Mouse (Mus musculus) embryonic facial prominence, embryonic 11.5 days (tissue): ENCODE measurements around the gene Sun5. TPM values are rescaled to one million over a fixed set of nuclear protein-coding genes. Genes with fewer than 3 reads are reported as not detected.

ENCODE experiments used
- ATAC-seq: fragments of 200-750 bp; cut with Nextera tagmentation; replicated peaks from 2 replicates; pipeline ENCODE4 v1.8.0; 2017; ENCODE audit warnings: low read depth; ENCODE audit not compliant: insufficient number of reproducible peaks, low FRiP score, low TSS enrichment
- DNase-seq: peaks from one replicate; pipeline ENCODE4 v3.0.0-alpha.2; 2015; ENCODE audit warnings: low spot score
- H3K27ac ChIP-seq: fragments of 300-500 bp; sonication (generic); replicated peaks from 2 replicates; pipeline ENCODE4 v1.5.1; 2014; ENCODE audit warnings: mild to moderate bottlenecking, low read depth, low read length, control low read depth
- H3K27me3 ChIP-seq: fragments of 300-500 bp; sonication (generic); 2 replicates; pipeline ENCODE4 v1.6.1; 2014; ENCODE audit warnings: mild to moderate bottlenecking, low read length, moderate library complexity, mixed read lengths; ENCODE audit not compliant: control insufficient read depth, insufficient read depth
- H3K36me3 ChIP-seq: fragments of 300-500 bp; sonication (generic); replicated peaks from 2 replicates; pipeline ENCODE4 v1.6.1; 2014; ENCODE audit warnings: low read depth, mild to moderate bottlenecking, low read length, moderate library complexity, mixed read lengths; ENCODE audit not compliant: control insufficient read depth, insufficient read depth
- H3K4me1 ChIP-seq: fragments of 300-500 bp; sonication (generic); 2 replicates; pipeline ENCODE4 v1.6.1; 2014; ENCODE audit warnings: low read length, mixed read lengths; ENCODE audit not compliant: control insufficient read depth, insufficient read depth
- H3K4me2 ChIP-seq: fragments of 300-500 bp; sonication (generic); 2 replicates; pipeline ENCODE4 v1.6.1; 2014; ENCODE audit warnings: low read depth, mild to moderate bottlenecking, control low read depth, low read length, moderate library complexity
- H3K4me3 ChIP-seq: fragments of 300-500 bp; sonication (generic); 2 replicates; pipeline ENCODE4 v1.5.1; 2014; ENCODE audit warnings: low read depth, low read length, control low read depth
- H3K9ac ChIP-seq: fragments of 300-500 bp; sonication (generic); replicated peaks from 2 replicates; pipeline ENCODE4 v1.6.1; 2014; ENCODE audit warnings: mild to moderate bottlenecking, control low read depth, low read length
- H3K9me3 ChIP-seq: fragments of 300-500 bp; sonication (generic); replicated peaks from 2 replicates; pipeline ENCODE4 v1.6.1; 2016; ENCODE audit warnings: mild to moderate bottlenecking, low read length, inconsistent platforms, mixed read lengths; ENCODE audit not compliant: control insufficient read depth
- WGBS: fragments of 180-500 bp; shearing (Covaris S2); extraction: QIAGEN DNeasy Blood & Tissue Kit; methylation state at CpG from one replicate; pipeline ENCODE4 v1.1.7; 2014; 5-methylcytosine and 5-hydroxymethylcytosine counted together
- polyA plus RNA-seq: library from polyadenylated mRNA; unstranded; fragments of >200 nt; fragmentation: Nextera tagmentation; extraction: Ambion mirVana; gene quantifications from 2 replicates; pipeline ENCODE4 v1.2.1, GENCODE M21; 2014

Sun5 gene
- polyA plus RNA-seq, 1 experiment from 2014 or later, result not detected

DNA sequence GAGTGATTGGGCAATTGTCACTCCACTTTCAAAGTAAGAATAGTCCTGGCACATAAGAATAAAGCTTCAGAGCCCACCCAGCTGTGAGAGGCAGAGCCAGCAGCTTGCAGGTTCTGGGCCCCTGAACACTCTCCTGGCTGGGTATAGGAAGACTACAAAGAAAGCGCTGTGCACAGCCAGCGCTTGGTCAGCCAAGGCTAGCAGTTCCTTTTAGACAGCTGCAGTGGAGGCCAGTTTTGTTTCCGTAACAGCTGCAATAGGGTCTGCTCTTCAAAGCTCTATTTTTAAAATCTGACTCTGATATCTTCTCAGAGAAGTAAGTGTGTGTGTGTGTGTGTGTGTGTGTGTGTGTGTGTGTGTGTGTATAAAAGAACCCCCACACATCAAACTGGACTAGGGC lies 8.9 kb downstream of the Sun5 start:
- DNase-seq, result no peak
- no peaks in the 10 kb centered on the region for H3K27me3 ChIP-seq
- H3K9me3 ChIP-seq, result no peaks in the 10 kb centered on the region
- H3K4me2 ChIP-seq, result no peak overlapping the region
- no peak overlapping the region for H3K27ac ChIP-seq
- 88% methylated on average over 3 of the region's 3 CpGs for WGBS
- no peak overlapping the region for H3K4me3 ChIP-seq
- H3K4me1 ChIP-seq, result no peaks in the 10 kb centered on the region
- no peak for ATAC-seq
- no peak overlapping the region for H3K9ac ChIP-seq
- H3K36me3 ChIP-seq, result no peaks in the 10 kb centered on the region

- Histone ChIP-seq H3K9ac (no peak overlapping the region), H3K27ac (no peak overlapping the region), H3K4me2 (no peak overlapping the region), H3K27me3 (no peaks in the 10 kb centered on the region), H3K4me3 (no peak overlapping the region), H3K9me3 (no peaks in the 10 kb centered on the region), H3K36me3 (no peaks in the 10 kb centered on the region), H3K4me1 (no peaks in the 10 kb centered on the region)
- 76% methylated on average over 3 of the region's 3 CpGs for WGBS
- ATAC-seq (no peak), DNase-seq (no peak)
Measured at GRCm38 (mm10) chr2:153860715-153861114, 10.2 kb downstream of the Sun5 start.

DNA sequence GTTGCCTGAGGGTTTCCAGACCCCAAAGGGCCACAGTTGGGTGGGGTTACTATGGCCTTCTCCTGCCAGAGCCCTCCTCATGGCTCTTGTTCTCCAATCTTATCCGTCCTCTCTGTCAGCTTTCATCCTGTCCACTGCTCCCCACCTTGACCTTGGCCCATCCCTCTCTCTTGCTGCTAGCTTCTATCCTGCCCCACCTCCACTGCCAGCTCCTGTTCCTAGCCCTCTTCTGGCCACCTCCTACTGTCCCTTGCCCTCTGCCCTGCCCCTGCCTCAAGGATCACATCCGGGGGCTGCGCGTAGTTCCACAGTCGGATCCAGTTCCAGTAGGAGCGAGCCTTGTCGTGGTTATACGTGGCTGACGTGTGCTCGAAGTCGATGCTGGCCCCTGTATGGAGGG lies 10.6 kb downstream of the Sun5 start:
- 90% methylated on average over 11 of the region's 11 CpGs for WGBS

DNA sequence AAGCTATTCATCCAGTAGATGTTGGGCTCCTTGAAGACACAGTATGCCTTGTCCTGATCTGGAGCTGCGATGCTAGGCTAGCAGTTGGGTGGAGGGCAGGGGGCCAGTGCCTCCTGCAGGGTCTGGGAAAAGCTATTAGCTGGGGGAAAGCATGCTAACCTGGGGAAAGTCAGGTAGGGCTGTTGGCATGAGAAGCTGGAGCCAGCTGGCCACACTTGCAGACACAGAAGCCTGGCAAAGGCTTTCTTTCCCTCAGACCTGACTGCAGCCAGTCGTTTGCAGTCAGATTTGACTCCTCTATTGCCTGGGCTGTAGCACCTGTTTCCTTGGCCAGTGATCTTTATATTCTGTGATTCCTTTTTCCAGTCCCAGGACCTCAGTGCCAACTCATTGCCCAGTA lies 11.3 kb downstream of the Sun5 start:
- 57% methylated on average over 2 of the region's 2 CpGs for WGBS
- no peaks in the 10 kb centered on the region for H3K27me3 ChIP-seq
- H3K9ac ChIP-seq, result no peak overlapping the region
- DNase-seq (no peak), ATAC-seq (no peak)
- H3K9me3 ChIP-seq, result no peaks in the 10 kb centered on the region
- H3K4me3 ChIP-seq, result no peak overlapping the region
- no peaks in the 10 kb centered on the region for H3K4me1 ChIP-seq
- H3K27ac ChIP-seq, result no peak overlapping the region
- H3K4me2 ChIP-seq, result no peak overlapping the region
- H3K36me3 ChIP-seq, result no peaks in the 10 kb centered on the region

More for the DNA sequence above, 10.6 kb downstream of the Sun5 start:
- H3K9ac ChIP-seq, result no peak overlapping the region
- H3K36me3 ChIP-seq, result no peaks in the 10 kb centered on the region
- DNase-seq (no peak), ATAC-seq (no peak)
- H3K4me2 ChIP-seq, result no peak overlapping the region
- H3K27ac ChIP-seq, result no peak overlapping the region
- H3K4me3 ChIP-seq, result no peak overlapping the region
- H3K4me1 ChIP-seq, result no peaks in the 10 kb centered on the region
- no peaks in the 10 kb centered on the region for H3K9me3 ChIP-seq
- no peaks in the 10 kb centered on the region for H3K27me3 ChIP-seq

DNA sequence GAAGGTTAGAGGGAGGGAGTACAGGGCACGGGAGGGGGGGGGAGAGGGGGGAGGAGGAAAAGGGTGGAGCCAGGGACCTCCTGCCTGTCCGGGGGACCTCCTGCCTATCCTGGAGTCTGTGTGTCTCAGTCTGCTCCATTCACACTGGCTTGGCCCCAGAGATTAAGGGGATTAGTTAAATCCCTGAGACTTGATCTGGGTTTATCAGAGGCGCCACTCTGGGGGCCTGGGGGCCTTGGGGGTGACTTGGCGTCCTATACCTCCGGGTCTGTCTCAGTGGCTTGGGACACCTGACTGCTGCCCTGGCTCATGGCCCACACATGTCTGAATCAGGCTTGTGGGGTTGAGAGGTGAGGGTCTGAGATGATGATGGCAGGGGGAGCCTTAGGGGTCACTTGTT lies 17.3 kb downstream of the Sun5 start:
- no peak overlapping the region for H3K27ac ChIP-seq
- H3K9me3 ChIP-seq, result no peaks in the 10 kb centered on the region
- H3K36me3 ChIP-seq, result no peaks in the 10 kb centered on the region
- H3K4me1 ChIP-seq, result no peaks in the 10 kb centered on the region
- ATAC-seq, result peak; percentile 39; the same call in 1 of the 2 replicates
- no peaks in the 10 kb centered on the region for H3K27me3 ChIP-seq
- no peak overlapping the region for H3K4me3 ChIP-seq
- H3K4me2 ChIP-seq, result no peak overlapping the region
- no peak for DNase-seq
- H3K9ac ChIP-seq, result no peak overlapping the region
- WGBS, result 15% methylated on average over 5 of the region's 5 CpGs

DNA sequence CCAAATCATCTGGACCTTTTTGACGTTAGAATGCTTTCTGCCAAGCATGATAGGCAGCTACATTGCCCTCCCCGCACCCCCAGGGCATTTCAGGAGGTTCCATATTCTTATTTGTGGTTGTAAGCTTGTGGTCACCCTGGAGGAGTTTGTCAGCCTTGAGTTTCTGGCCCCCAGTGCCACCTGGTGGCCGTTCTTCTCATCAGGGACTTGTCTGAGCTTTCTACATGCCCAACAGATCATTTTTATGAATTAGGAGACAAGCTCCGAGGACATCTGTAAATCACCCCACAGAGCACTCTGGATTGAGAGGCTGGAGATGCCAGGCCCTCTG lies 19.9 kb downstream of the Sun5 start:
- Histone ChIP-seq H3K4me1 (no peaks in the 10 kb centered on the region), H3K27me3 (no peaks in the 10 kb centered on the region), H3K4me3 (no peak overlapping the region), H3K9ac (no peak overlapping the region), H3K9me3 (no peaks in the 10 kb centered on the region), H3K27ac (no peak overlapping the region), H3K36me3 (no peaks in the 10 kb centered on the region), H3K4me2 (no peak overlapping the region)
- ATAC-seq (no peak), DNase-seq (peak; percentile 67)
- WGBS, result 59% methylated on average over 4 of the region's 4 CpGs

DNA sequence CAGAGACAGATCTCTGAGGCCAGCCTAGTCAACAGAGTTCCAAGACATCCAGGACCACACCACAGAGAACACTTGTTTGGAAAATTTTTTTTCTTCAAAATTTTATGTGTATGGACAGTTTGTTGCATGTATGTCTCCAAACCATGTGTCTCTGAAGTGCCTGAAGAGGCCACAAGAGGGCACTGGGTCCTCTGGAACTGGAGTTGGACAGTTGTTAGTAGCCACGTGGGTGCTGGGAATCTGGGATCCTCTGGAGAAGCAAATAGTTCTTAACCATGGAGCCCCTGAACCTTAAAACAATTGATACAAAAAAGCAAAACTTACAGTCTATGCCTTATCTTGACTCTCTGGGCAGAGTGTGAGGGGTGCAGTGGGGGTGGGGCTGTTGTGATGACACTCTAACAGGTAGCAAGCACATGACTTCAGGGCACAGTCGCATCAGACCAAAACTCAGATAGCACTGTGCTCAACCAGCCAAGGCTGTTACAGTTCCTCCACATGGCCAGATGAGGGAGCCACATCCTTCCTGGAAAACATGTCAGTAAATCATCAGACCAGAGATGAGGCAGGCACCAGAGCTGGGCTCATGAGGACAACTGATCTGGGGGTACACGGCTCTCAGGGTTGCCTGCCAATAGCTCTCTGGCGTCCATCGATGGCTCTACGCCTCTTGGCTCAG lies 20.4 kb downstream of the Sun5 start:
- H3K9ac ChIP-seq, result no peak overlapping the region
- ATAC-seq (no peak), DNase-seq (no peak)
- no peaks in the 10 kb centered on the region for H3K4me1 ChIP-seq
- H3K9me3 ChIP-seq, result no peaks in the 10 kb centered on the region
- no peak overlapping the region for H3K27ac ChIP-seq
- WGBS, result 83% methylated on average over 6 of the region's 6 CpGs
- no peak overlapping the region for H3K4me2 ChIP-seq
- H3K36me3 ChIP-seq, result no peaks in the 10 kb centered on the region
- H3K4me3 ChIP-seq, result no peak overlapping the region
- no peaks in the 10 kb centered on the region for H3K27me3 ChIP-seq

DNA sequence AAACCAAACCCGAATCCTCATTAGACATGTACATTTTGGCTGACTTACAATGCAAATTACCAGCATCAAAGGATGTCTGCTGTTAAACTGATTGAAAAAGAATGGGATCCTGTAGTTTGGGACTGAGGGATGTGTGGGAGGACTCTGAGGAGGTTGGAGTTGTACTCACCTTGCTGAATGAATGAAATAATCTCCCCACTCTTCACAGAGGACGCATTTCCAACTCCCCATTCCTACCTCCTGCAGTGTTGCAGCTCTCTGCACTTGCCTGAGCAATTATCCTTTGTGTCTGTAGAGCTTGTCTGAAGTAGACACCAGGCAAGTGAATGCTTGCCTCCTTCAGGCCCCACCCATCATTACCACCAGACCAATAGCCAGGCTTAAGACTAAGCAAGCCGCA lies 22.5 kb downstream of the Sun5 start:
- DNase-seq, result no peak
- Histone ChIP-seq H3K36me3 (no peaks in the 10 kb centered on the region), H3K4me1 (no peaks in the 10 kb centered on the region), H3K9me3 (no peaks in the 10 kb centered on the region), H3K4me3 (no peak overlapping the region), H3K27me3 (no peaks in the 10 kb centered on the region), H3K27ac (no peak overlapping the region), H3K9ac (no peak overlapping the region), H3K4me2 (no peak overlapping the region)
- WGBS, result 73% methylated on average over 3 of the region's 3 CpGs
- no peak for ATAC-seq
